Mouse (Mus musculus): ENCODE measurements around the gene Ccdc57.

DNA sequence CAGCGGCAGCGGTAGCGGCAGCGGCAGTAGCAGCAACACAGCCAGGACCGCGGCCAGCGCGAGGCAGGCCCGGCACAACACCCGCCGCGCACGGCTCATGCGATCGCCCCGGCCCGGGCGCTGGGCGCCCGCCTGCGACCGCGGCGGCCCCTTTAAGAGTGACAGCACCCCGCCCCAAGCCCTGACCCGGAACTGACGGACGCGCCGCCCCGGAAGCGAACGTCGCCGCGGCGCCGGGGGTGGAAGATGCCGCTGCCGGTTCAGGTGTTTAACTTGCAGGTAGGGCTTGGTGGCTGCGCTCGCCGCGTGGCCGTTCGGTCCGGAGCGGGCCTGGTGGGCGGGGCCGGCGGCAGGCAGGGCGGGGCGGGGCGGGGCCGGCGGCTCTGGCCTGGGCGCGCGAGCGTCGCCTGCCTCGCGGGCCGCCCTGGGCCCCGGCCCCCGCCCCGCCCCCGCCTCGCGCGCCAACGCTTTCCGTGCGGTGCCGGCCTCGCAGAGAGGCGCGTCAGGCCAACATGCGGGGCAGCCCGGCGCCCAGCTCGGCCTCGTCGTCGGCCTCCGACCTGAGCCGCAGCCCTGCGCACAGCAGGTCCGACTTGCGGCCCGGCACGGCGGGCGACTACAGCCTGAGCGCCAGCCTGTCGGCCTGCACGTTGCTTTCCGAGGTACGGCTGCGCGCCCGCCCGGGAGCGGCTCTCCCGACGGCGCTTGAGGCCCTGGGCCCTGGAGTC, 148.4 kb downstream of the Ccdc57 start, which contains the start of the genes Rfng and Gps1:
- no peak for TF ChIP-seq GATA1 (IDR thresholded peaks at IDR 0.05; ENCODE audit: borderline replicate concordance, low read length)
- no peak for TF ChIP-seq CTCF (IDR thresholded peaks at IDR 0.05; ENCODE audit: low read depth, low read length)
- no peak for TF ChIP-seq POLR2AphosphoS5 (IDR thresholded peaks at IDR 0.05; ENCODE audit: insufficient replicate concordance, low read depth, low read length)
- TF ChIP-seq TAL1 (conservative IDR thresholded peaks at IDR 0.05; ENCODE audit: low read depth, low read length): no peak
